In the genomic region with DNA sequence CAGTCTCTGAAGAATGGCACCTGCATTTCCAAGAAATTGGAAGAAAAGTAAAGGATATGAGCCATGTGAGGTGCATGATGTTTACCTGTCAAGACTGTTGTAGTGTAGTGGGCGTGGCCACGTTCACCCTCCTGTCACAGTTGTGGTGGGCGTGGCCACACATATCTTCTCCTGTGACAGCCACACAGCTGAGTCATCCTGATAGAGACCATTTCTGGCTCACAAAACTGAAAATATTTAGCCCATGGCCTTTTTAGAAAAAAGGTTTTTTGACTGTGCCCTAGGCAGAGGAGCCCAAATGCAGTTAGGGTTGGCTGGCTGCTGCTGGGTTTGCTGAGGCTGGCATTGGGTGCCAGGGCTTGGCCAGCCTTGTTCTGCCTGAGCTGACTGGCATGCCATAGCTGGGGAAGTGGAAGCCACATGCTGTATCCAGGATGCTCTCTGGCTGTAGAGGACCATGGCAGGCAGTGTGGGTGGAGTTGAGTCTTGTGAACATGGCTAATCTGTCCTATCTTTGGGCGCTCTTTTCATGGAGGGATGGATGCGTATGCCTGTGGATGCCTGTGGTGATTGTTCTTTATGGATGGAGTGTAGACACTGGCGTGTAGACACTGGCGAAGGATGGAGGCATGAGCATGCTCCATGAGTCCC, we compare ENCODE assay signal across 9 mouse cellular contexts. TPM values are rescaled to one million over a fixed set of nuclear protein-coding genes. Genes with fewer than 3 reads are reported as not detected.
A peak's percentile ranks its signal among the peaks of the same experiment; 100 is the strongest.
DNase-seq lines count a peak whose midpoint lies in the region; ATAC-seq and TF ChIP-seq lines count a peak whose summit lies in the region.
"Had no signal": no experiment of that assay in that cellular context is flagged by ENCODE, and none has a peak within 500 bp of the region (broad histone marks: within the 10 kb centered on the region; RNA-seq: fewer than 3 reads in every experiment).

No protein-coding gene starts in this region.

- no peaks in the 10 kb centered on the region for H3K27me3 ChIP-seq in testis, adult 2 months (ENCODE audit: control insufficient read depth, insufficient read depth, low read length)
- no peaks in the 10 kb centered on the region for H3K27me3 ChIP-seq in liver, embryonic 13.5 days
- no peaks in the 10 kb centered on the region for H3K27me3 ChIP-seq in thymus, adult 2 months (ENCODE audit: control insufficient read depth, insufficient read depth, low read length)
- H3K27me3 ChIP-seq: hindbrain, embryonic 15.5 days; lung, embryonic 15.5 days had no signal

- peak overlapping the region; percentile 72 for H3K9ac ChIP-seq in liver, embryonic 13.5 days
- H3K9ac ChIP-seq: hindbrain, embryonic 15.5 days; lung, embryonic 15.5 days had no signal

- 50% methylated on average over 7 of the region's 7 CpGs for WGBS in liver, embryonic 13.5 days (ENCODE audit: insufficient replicate concordance)
- 93% methylated on average over 7 of the region's 7 CpGs for WGBS in thymus, adult 2 months

- peak overlapping the region; percentile 66 for H3K4me2 ChIP-seq in liver, embryonic 13.5 days
- H3K4me2 ChIP-seq: hindbrain, embryonic 15.5 days; lung, embryonic 15.5 days had no signal

- peak overlapping the region; percentile 54 for H3K4me3 ChIP-seq in testis, adult 2 months (ENCODE audit: control insufficient read depth, low read depth, low read length)
- H3K4me3 ChIP-seq in liver, embryonic 13.5 days (replicated peaks) = peak overlapping the region; percentile 36
- H3K4me3 ChIP-seq in thymus, adult 2 months (ENCODE audit: control insufficient read depth, insufficient read depth, low read length) = no peak overlapping the region
- H3K4me3 ChIP-seq: hindbrain, embryonic 15.5 days; lung, embryonic 15.5 days had no signal

- DNase-seq in testis, postnatal 14 days (ENCODE audit: low spot score) = no peak
- DNase-seq in liver, embryonic 13.5 days = peak; percentile 85
- DNase-seq in frontal cortex, postnatal 25 days (ENCODE audit: low spot score in 2 of 2) = no peak
- no peak for DNase-seq in thymus, adult 2 months

- no peaks in the 10 kb centered on the region for H3K9me3 ChIP-seq in liver, embryonic 13.5 days (replicated peaks)
- H3K9me3 ChIP-seq: hindbrain, embryonic 15.5 days; lung, embryonic 15.5 days had no signal

- no peak overlapping the region for H3K27ac ChIP-seq in testis, adult 2 months (ENCODE audit: control insufficient read depth, insufficient read depth, low read depth, low read length)
- peak overlapping the region; percentile 99 for H3K27ac ChIP-seq in liver, embryonic 13.5 days
- no peak overlapping the region for H3K27ac ChIP-seq in thymus, adult 2 months (ENCODE audit: control insufficient read depth, insufficient read depth, low read length)
- H3K27ac ChIP-seq: hindbrain, embryonic 15.5 days; lung, embryonic 15.5 days had no signal

- ATAC-seq in activated CD4-positive, CD25-positive, alpha-beta regulatory T cell, adult 4 months = peak; percentile 49
- ATAC-seq in liver, embryonic 13.5 days (ENCODE audit: low read depth) = peak; percentile 88
- ATAC-seq in frontal cortex, adult (ENCODE audit: low TSS enrichment) = no peak

- TF ChIP-seq CTCF in testis, adult 2 months (IDR thresholded peaks at IDR 0.05; ENCODE audit: control insufficient read depth, insufficient read depth, insufficient replicate concordance, low read depth, low read length) = no peak
- no peak for TF ChIP-seq CTCF in thymus, adult 2 months (IDR thresholded peaks at IDR 0.05; ENCODE audit: borderline replicate concordance, control insufficient read depth, extremely low read depth, insufficient read depth, low read length, poor library complexity)

- TF ChIP-seq POLR2A in testis, adult 2 months (IDR thresholded peaks at IDR 0.05; ENCODE audit: control insufficient read depth, low read depth, low read length) = 0 out of 2 replicates have a peak, but pooled peaks have one; percentile 18
- no peak for TF ChIP-seq POLR2A in thymus, adult 2 months (IDR thresholded peaks at IDR 0.05; ENCODE audit: control insufficient read depth, extremely low read depth, insufficient read depth, low read length, poor library complexity)

- H3K36me3 ChIP-seq in testis, adult 2 months (ENCODE audit: control insufficient read depth, insufficient read depth, low read length) = peaks cover 7% of the 10 kb centered on the region
- H3K36me3 ChIP-seq in liver, embryonic 13.5 days = peaks cover 77% of the 10 kb centered on the region
- H3K36me3 ChIP-seq in thymus, adult 2 months (ENCODE audit: control insufficient read depth, insufficient read depth, low read length) = peaks cover 53% of the 10 kb centered on the region

- H3K4me1 ChIP-seq in testis, adult 2 months (ENCODE audit: control insufficient read depth, insufficient read depth, low read length) = no peaks in the 10 kb centered on the region
- H3K4me1 ChIP-seq in liver, embryonic 13.5 days (replicated peaks) = peaks cover 58% of the 10 kb centered on the region
- no peaks in the 10 kb centered on the region for H3K4me1 ChIP-seq in thymus, adult 2 months (replicated peaks; ENCODE audit: control insufficient read depth, insufficient read depth, low read length)

RNA-seq across cellular contexts. Expression of a gene that starts 14.6 kb away (rescaled TPM):
- 55.3 and 59.6 TPM in 2 replicates for polyA plus RNA-seq in testis, adult 2 months (2012; rRNA removed)
- 10 to 100 TPM; 34.6 to 38.3 TPM for polyA plus RNA-seq in activated CD4-positive, CD25-positive, alpha-beta regulatory T cell, adult 4 months (2017; shearing (Covaris generic))
- 18.1 and 19.4 TPM in 2 replicates for polyA plus RNA-seq in liver, embryonic 13.5 days (2015; fragmentation: Nextera tagmentation; extraction: Ambion mirVana)
- polyA plus RNA-seq in thymus, adult 2 months (2012; rRNA removed) = 89.1 and 89.5 TPM in 2 replicates

RNA-seq across cellular contexts. Expression of a gene that starts 30.8 kb away (rescaled TPM):
- 0.51 and 0.61 TPM in 2 replicates for polyA plus RNA-seq in testis, adult 2 months (2012; rRNA removed)
- polyA plus RNA-seq in activated CD4-positive, CD25-positive, alpha-beta regulatory T cell, adult 4 months (2017; shearing (Covaris generic)) = 10 to 100 TPM; 42.5 to 43.1 TPM
- polyA plus RNA-seq in liver, embryonic 13.5 days (2015; fragmentation: Nextera tagmentation; extraction: Ambion mirVana) = 6.7 and 6.9 TPM in 2 replicates
- 44.3 and 45.7 TPM in 2 replicates for polyA plus RNA-seq in thymus, adult 2 months (2012; rRNA removed)
